In the genomic region with DNA sequence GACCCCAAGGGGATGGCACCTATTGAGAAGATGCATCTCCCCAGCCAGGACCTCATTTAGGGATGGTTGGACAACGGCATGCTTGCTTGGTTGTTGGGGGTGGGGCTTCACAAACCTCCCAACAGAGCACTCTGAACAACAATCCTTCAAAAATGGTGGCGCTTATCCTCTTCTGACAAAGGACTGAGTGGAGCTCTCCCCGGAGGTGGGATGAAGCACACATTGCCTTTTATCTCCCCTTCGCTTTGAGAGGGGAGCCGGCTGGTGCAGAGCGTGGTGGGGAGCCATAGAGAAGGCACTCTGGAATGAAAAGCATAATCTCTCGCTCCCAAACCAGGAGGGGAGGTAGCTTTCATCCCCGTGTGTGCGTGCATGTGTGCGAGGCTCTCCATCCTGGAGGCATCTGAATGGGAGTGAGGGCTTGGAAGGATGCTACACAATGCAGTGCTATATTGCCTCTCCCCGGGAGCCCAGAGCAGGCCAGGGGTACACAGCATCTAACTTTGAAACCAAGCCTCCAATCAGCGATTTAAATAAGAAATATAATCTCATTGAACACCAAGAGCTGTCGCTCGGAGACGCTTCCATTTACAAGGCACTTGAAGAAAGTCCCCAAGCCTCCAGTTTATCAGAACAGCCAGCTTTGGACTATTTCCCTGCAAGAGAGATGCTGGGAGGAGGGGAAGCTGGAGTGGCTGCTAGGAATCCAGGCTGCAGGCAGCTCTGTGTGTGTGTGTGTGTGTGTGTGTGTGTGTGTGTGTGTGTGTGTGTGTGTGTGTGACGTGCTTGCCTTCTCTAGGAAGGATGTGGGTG, we compare ENCODE assay signal across 9 mouse cellular contexts.
DNase-seq lines count a peak whose midpoint lies in the region; ATAC-seq and TF ChIP-seq lines count a peak whose summit lies in the region.
"Had no signal": no experiment of that assay in that cellular context is flagged by ENCODE, and none has a peak within 500 bp of the region (broad histone marks: within the 10 kb centered on the region; RNA-seq: fewer than 3 reads in every experiment).

No protein-coding gene starts in this region.

- peaks cover 27% of the 10 kb centered on the region for H3K4me1 ChIP-seq in heart, embryonic 12.5 days (replicated peaks)
- peaks cover 26% of the 10 kb centered on the region for H3K4me1 ChIP-seq in forebrain, postnatal 0 days (ENCODE audit: insufficient read depth)
- peaks cover 50% of the 10 kb centered on the region for H3K4me1 ChIP-seq in midbrain, embryonic 15.5 days

- intact Hi-C loops in heart, postnatal 14 days (cut with DNase I) = no loop called here
- intact Hi-C loops in gastrocnemius, postnatal 14 days (cut with DNase I; ENCODE audit: low total_unique reads) = no loop called here

- H3K4me2 ChIP-seq in heart, embryonic 12.5 days = peak overlapping the region; percentile 26; the same call in 1 of the 2 replicates
- peak overlapping the region; percentile 8; the same call in 1 of the 2 replicates for H3K4me2 ChIP-seq in forebrain, postnatal 0 days (ENCODE audit: low read depth)
- peak overlapping the region; percentile 16; the same call in 1 of the 2 replicates for H3K4me2 ChIP-seq in midbrain, embryonic 15.5 days
- H3K4me2 ChIP-seq: intestine, embryonic 15.5 days had no signal

- H3K36me3 ChIP-seq in heart, embryonic 12.5 days = no peaks in the 10 kb centered on the region
- no peaks in the 10 kb centered on the region for H3K36me3 ChIP-seq in forebrain, postnatal 0 days (ENCODE audit: insufficient read depth)
- no peaks in the 10 kb centered on the region for H3K36me3 ChIP-seq in midbrain, embryonic 15.5 days (replicated peaks)
- H3K36me3 ChIP-seq: intestine, embryonic 15.5 days had no signal

- H3K9me3 ChIP-seq in heart, embryonic 12.5 days (replicated peaks) = no peaks in the 10 kb centered on the region
- H3K9me3 ChIP-seq in forebrain, postnatal 0 days (ENCODE audit: low read length) = no peaks in the 10 kb centered on the region
- H3K9me3 ChIP-seq in midbrain, embryonic 15.5 days = no peaks in the 10 kb centered on the region
- H3K9me3 ChIP-seq: intestine, embryonic 15.5 days had no signal

- no peak overlapping the region for H3K4me3 ChIP-seq in heart, embryonic 12.5 days
- H3K4me3 ChIP-seq in forebrain, postnatal 0 days (ENCODE audit: low read depth, low read length) = no peak overlapping the region
- no peak overlapping the region for H3K4me3 ChIP-seq in midbrain, embryonic 15.5 days
- H3K4me3 ChIP-seq: intestine, embryonic 15.5 days had no signal

- no peak overlapping the region for H3K27ac ChIP-seq in heart, embryonic 12.5 days (ENCODE audit: poor library complexity, severe bottlenecking)
- peak overlapping the region; percentile 92 for H3K27ac ChIP-seq in forebrain, postnatal 0 days (ENCODE audit: low read depth, low read length)
- peak overlapping the region; percentile 95 for H3K27ac ChIP-seq in midbrain, embryonic 15.5 days
- H3K27ac ChIP-seq: intestine, embryonic 15.5 days had no signal

- no peak overlapping the region for H3K9ac ChIP-seq in heart, embryonic 12.5 days
- H3K9ac ChIP-seq in forebrain, postnatal 0 days = peak overlapping the region; percentile 39
- 0 out of 2 replicates have a peak overlapping the region, but pooled peaks have one; percentile 12 for H3K9ac ChIP-seq in midbrain, embryonic 15.5 days
- H3K9ac ChIP-seq: intestine, embryonic 15.5 days had no signal

- WGBS in heart, embryonic 12.5 days = 34% methylated on average over 15 of the region's 16 CpGs
- WGBS in forebrain, postnatal 0 days = 5% methylated on average over 16 of the region's 16 CpGs
- 6% methylated on average over 16 of the region's 16 CpGs for WGBS in midbrain, embryonic 15.5 days

- no peak for DNase-seq in heart, postnatal 14 days
- DNase-seq in 416B (ENCODE audit: low read depth) = peak; percentile 23
- peak; percentile 81 for DNase-seq in forebrain, postnatal 0 days
- DNase-seq in adrenal gland, postnatal 36 days = no peak
- no peak for DNase-seq in gastrocnemius, postnatal 14 days
- no peak for DNase-seq in spleen, postnatal 10 days (ENCODE audit: low spot score in 2 of 2)

- H3K27me3 ChIP-seq in heart, embryonic 12.5 days (replicated peaks) = no peaks in the 10 kb centered on the region
- no peaks in the 10 kb centered on the region for H3K27me3 ChIP-seq in forebrain, postnatal 0 days (ENCODE audit: insufficient read depth, low read length)
- no peaks in the 10 kb centered on the region for H3K27me3 ChIP-seq in midbrain, embryonic 15.5 days (replicated peaks)
- H3K27me3 ChIP-seq: intestine, embryonic 15.5 days had no signal

- ATAC-seq in heart, embryonic 12.5 days (ENCODE audit: insufficient number of reproducible peaks, low FRiP score) = peak; percentile 22; the same call in 1 of the 2 replicates
- peak; percentile 74 for ATAC-seq in forebrain, postnatal 0 days
- peak; percentile 83 for ATAC-seq in midbrain, embryonic 15.5 days (replicated peaks)
- ATAC-seq: intestine, embryonic 15.5 days had no signal

- TF ChIP-seq CTCF in forebrain, postnatal 0 days (IDR thresholded peaks at IDR 0.05; ENCODE audit: low read depth) = no peak

Comparison
In these comparisons a context has a peak if more than half of its experiments do, and no peak if none do; other contexts are left out.
1. ATAC-seq: peak in every context shown above with its lines; median percentile 83 in midbrain, embryonic 15.5 days; 74 in forebrain, postnatal 0 days; 22 in heart, embryonic 12.5 days.
2. DNase-seq: peak in 416B (single experiment) and forebrain, postnatal 0 days (single experiment); none in heart, postnatal 14 days (0 of 2), adrenal gland, postnatal 36 days (0 of 2), gastrocnemius, postnatal 14 days (single experiment) and spleen, postnatal 10 days (0 of 2).
3. Peak in every context shown above with its lines, with median percentiles within 50 percentile points of each other: H3K4me2 ChIP-seq.